Mouse (Mus musculus) left cerebral cortex, adult 9 months (tissue): ENCODE results near the gene Slc44a2.
"Not testable (repeated sequence)": the region's sequence is repeated elsewhere in the genome, so short reads cannot be mapped to it uniquely, and the experiment has no call there.

ENCODE experiments used
- DNase-seq, 2 experiments: peaks; one replicate each; pipeline ENCODE4 v3.0.0; 2022; ENCODE audit warnings: low spot score in 2 of 2

Slc44a2 gene

DNA sequence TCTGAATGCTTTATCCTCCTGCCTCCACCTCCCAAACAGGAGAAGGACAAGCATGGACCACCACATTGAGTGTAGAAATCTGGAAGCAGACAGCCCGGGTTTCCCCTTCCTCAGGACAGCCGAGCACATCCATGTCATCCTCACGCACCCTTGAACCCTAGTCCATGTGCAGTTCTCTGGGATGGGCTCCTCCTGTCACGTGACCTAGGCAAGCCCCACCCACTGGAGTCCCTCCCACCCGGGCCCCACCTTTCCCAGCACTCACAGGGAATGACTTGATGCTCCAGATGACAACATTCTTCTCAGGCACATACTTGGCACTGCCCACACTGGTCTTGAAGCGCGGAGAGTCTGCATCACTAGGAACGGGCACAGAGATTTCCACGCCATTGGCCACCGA, 21.5 kb upstream of the Slc44a2 start:
- no peak for DNase-seq

DNA sequence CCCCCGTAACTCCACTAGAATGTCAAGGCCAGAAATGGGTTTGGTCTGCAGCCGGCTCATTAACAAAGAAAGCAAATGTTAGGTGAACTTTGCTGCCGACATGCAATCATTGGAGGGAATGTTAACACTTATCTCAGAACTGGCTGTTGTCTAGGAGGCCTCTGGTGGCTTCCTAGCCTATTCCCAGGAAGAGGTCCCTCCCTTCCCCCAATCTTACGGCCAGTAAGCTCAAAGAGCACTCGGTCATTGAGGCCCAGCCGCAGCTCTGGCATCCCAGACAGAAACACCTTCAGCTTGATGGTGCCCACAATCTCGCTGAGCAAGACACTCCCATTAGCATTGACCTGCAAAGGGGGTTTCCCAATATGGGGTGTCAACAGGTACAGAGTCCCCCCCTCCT, 15.4 kb upstream of the Slc44a2 start:
- no peak for DNase-seq

DNA sequence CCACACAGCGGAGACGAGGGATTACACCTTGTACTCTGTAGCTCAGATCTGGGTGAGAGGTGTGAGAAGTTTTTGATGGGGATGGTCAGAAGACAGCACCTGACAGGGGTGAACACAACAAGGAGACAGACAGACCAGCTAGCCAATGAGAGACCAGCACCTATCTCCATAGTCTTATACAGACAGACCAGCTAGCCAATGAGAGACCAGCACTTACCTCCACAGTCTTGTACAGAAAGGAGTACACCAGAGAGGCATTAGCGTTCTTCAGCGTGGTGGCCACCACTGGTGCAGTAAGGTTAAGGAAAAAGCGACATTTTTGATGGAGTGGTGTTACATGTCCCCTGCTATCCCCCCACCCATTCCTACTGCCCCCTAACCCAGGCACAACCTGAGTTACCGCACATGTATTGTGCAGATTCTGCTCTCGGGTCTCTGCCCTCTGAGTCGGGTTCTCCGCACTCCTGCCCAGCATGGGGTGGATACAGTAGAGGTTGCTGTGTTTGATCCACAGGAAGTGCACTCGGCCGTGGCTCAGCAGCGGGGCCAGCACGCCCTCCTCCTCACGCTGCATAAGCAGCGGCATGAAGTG, 11.3 kb upstream of the Slc44a2 start:
- DNase-seq = no peak

DNA sequence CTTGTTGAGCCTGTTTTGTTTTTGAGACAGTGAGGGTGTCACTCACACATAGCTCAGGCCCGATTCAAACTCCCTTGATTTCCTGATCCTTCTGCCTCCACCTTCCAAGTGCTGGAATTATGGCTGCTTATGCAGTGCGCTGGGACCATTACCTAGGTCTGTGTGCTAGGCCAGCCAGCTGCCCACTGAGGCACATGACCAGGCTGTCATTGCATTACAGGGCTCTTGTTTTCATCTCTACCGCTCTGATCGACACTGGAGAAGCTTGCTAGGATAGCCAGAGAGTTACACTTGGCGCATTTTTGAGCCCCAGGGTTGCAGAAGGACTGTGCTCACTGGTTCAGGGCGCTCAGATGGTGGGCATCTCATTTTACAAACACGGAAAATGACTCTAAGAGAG, 8.8 kb upstream of the Slc44a2 start:
- no peak for DNase-seq

DNA sequence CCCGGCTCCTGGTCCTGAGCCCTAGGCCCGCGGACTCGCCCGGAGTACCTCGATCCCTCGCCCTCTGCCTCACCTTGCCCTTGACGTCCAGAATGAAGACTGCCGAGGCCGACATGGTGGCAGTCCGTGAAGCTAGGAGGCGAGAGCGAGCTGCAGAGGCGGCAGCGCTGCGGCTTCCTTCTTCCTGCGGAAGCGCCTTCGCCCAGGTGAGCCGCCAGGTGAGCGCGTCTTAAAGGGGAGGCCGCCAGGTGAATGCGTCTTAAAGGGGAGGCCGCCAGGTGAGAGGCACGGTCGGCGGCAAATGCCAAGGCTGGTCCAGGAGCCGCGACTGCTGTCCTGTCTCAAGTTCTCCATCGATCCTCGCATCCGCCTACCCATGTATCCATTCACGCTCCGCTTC, 8.4 kb upstream of the Slc44a2 start, which contains the start of gene Ap1m2:
Gene Ap1m2, minus strand, starts transcription at position 204 of the 400 bp plus-strand sequence.
- DNase-seq = no peak

DNA sequence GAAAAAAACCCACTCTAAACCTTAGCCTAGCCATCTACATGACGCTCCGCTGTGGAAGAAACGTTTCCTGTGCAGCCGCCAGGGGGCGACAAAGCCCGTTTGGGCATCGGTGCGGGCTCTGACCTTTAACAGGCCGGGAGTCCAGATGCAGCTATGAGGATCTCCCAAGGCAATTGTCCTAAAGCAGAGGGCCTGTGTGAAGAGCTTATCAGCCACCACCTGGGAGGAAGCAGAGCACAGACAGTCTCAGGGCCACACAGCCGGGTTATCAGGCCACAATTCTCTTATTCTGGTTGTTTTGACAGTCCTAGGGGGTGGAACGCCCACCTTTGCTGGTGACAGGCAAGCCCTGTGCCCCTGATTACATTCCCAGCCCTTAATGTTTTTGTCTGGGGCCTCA, 7.1 kb upstream of the Slc44a2 start:
- peak in 1 of 2 experiments; percentile 79 for DNase-seq

DNA sequence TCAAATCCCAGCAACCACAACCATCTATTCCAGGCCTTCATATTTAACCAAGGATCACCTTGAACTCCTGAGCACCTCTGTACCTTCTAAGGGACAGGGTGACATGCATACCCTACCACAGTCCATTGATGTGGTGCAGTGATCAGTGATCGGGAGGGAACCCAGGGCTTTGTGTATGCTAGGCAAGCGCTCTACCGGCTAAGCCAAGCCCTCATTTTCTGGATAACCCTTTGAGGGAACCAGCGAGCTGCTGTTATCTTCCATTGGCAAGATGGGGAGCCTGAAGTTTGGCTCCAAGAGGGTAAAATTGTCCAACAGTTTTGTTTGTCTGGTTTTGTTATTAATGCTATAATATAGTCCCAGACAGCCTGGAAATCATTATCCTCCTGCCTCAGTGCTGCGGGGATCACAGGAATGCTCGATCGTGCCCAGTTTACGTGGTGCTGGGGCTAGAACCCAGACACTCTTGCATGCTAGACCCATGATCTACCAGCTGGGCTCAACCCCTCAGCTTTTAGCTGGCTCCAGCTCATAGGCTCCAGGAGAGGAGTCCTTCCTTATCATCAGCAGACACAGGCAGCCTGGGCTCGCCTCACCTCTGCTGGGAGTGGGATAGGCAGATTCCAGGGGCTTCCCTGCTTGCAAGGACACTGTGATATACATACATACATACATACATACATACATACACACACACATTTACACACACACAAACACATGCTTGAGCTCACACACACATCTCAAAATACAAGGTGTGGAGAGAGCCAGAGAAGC, 5.9 kb upstream of the Slc44a2 start:
- no peak for DNase-seq

DNA sequence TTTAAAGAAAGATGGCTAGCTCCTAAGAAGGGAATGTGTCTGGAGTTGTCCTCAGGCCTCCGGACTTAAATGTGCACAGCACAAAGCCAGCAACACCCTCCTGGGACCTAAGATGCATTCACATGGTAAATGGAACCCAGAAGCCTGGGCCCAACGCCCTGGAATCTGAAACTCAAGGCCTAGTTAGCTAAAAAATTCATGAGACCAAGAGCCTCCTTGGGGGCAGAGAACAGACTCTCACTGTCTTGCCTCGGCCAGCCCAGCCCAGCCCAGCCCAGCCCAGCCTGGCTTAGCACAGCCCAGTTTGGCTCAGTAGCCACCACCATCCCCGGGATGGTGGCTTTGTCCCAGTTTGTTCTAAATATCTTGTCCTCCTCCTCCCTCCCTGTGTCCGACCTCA, 5.1 kb upstream of the Slc44a2 start:
- DNase-seq = no peak

DNA sequence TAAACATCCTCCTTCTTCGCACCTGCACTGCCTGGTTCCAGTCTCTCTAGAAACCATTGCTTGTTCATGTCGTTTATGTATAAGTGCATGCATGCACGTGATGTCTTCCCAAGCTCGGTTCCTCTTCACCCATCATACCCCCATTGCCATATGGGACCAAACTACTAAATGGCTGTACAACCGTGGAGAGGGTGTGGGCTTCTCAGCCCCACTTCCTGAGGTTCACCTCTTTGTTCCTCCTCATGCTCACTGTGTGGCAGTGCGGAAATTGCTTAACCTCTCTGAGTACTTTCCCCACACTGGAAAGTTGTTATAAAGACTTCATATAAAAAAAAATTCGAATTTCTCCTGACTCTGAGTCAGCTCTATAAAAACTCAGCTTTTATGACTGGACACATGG, 3.8 kb upstream of the Slc44a2 start:
- DNase-seq = no peak

DNA sequence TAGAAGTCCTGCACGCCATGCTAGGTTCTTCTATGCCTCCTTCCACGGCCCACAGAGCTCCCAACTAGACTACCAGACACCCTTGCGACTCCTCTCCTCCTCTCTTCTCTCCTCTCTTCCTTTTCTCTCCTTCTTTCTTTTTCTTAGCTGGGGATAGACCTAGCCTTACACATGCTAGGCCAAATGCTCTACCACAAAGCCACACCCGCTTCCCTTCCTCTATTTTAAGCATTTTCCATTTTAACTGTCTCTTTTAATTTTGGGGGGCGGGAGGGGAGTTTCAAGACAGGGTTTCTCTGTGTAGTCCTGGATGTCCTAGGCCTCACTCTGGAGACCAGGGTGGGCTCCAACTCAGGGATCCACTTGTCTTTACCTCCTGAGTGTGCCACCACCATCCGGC, 1.7 kb upstream of the Slc44a2 start:
- DNase-seq = no peak

DNA sequence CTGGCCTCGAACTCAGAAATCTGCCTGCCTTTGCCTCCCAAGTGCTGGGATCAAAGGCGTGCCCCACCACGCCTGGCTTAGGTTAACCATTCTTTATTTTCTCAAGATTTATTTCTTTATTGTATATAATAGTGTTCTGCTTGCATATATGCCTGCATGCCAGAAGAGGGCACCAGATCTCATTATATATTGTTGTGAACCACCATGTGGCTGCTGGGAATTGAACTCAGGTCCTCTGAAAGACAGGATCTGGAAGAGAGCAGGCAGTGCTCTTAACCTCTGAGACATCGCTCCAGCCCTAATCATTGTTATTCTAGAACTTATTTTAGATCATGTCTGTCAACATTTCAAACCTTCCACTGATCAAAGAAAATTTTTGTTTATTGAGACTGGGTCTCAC, 995 bp upstream of the Slc44a2 start:
- no peak for DNase-seq

DNA sequence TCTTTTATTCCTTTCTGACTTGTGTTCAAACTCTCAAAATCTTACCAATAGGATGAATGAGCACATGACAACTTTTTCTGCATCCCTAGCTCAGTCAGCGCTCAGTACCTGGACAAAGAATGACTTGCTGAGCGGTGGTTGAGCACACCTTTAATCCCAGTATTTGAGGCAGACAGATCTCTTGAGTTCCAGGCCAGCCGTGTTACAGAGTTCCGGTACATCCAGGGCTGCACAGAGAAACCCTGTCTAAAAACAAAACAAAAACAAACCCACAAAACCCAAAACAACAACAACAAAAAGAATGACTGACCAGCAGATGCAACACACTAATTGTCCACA, 249 bp upstream of the Slc44a2 start:
- no peak for DNase-seq

DNA sequence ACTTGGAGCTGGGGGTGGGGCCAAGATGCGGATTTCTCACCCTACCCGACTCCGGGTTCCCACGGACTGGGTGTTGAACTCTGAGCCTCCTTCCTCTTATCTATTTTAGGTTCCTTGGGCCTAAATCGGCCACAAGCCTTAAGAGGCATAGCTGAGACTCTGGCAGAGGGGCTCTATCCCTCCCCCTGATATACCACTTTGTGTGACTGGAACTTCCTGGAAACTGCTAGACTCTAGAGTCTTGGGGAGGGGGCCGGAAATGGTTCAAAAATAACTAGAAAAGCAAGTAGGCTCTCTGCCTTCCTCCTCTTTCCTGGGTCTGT, 976 bp downstream of the Slc44a2 start:
- DNase-seq = peak in 1 of 2 experiments; percentile 40

DNA sequence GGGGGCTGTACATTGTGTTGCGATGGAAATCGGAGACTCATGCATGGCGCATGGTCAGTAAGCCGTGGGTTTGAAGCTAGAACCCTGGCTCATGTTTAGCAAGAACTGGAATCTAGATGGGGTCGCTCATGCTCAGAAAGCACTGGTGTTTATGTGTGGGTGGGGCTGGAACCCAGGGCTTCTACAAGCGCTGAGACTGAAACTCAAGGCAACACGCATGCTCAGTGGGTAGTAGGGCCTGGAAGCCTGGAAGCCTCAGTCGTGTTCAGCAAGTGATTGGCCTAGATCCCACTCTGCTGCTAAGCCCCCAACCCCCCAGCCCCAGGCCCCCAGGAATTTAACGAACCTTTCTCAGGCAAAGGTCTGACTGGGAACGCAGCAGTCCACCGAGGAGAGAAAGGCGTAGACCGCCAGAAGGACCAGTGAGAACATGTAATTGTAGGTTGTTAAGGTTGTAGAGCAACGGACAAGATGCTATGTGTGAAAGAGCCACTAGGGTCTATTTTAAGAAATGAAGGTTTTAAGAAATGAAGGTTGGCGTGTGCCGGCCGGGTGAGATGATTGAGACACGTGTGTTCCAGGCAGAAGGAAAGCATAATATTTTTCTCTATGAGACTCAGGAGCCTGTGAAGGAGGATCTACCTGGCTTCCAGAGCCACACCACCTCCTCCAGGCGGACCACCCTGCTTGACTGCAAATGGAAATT, 1.9 kb downstream of the Slc44a2 start:
- peak in 1 of 2 experiments; percentile 19 for DNase-seq

DNA sequence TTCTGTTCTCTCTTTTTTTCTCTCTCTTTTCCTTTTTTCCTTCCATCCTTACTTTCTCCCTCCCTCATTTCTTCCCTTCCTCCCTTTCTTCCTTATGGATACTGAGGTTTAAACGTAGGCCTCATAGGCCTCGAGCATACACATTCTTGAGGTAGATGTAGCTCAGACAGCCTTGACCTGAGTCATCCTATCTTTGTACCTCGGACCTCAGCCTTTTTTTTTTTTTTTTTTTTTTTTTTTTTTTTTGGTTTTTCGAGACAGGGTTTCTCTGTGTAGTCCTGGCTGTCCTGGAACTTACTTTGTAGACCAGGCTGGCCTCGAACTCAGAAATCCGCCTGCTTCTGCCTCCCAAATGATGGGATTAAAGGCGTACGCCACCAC, 2.4 kb downstream of the Slc44a2 start:
- DNase-seq = not testable (repeated sequence)

DNA sequence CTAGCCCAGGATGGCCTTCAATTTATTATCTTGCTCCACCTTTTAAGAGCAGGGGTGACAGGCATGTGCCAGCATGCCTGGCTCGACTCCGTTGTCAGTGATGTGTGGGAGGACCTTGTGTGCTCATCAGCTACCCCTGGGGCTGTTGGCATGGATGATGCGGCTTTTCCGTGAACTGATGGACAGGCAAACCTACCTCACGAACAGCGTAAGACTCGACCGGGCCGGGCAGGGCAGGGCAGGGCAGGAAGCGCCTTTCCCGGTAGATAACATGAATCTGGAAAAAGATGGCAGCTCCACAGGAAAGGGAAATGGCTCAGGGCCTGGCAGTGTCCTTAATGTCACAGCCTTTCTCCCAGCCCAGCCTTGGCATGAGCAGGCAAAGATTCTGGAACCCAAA, 3.8 kb downstream of the Slc44a2 start:
- DNase-seq = no peak

DNA sequence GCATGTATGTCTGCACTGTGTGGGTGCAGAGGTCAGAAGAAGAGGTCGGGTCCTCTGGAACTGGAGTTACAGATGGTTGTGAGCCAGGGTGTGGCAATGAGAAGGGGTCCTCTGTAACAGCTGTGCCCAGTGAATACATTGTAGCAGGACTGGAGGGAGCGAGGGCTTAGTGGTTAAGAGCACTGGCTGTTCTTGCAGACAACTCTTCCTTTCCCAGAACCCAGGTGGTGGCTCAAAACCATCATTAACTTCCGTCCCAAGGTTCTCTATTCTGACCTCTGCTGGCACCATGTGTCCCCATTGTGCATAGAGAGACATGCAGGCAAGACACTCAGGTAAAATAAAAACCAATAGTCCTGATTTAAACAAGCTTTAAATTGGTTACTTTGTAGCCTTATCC, 7.1 kb downstream of the Slc44a2 start:
- no peak for DNase-seq

DNA sequence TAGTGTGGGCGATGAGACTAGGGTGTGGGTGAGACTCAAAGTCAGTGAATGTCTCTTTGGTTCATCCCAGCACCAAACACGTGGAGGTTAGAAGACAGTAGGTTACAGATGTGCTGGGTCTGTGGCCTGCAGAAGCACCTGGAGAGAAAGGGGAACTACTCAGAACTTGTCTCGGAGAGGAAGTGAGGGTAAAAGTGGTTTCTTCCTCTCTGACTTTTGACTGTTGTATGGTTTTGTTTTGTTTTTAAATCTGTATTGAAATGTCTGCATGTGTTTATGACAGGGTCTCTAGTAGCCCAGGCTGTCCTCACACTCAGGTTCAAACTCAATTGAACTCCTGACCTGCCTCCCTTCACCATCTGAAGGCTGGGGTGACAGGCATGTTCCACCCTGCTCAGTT, 7.5 kb downstream of the Slc44a2 start:
- no peak for DNase-seq

DNA sequence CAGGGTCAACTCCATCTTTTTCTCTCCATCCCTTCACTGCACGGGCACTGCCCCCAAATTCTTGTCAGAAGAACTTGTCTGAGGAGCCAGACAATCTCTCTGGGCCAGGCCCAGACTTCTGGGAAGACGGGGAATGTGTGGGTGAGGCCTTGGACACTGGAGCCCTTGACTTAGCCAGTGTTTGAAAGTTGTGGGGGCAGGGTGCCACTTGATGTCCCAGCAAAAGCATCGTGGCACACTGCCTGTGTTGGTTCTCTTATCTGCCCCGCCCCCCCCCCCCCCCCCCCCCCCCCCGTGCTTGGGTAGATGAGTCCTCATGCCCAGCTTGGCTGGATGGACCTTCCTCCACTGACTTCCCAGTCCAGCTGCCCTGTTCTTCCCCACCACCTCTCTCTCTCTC, 8.5 kb downstream of the Slc44a2 start:
- no peak for DNase-seq

DNA sequence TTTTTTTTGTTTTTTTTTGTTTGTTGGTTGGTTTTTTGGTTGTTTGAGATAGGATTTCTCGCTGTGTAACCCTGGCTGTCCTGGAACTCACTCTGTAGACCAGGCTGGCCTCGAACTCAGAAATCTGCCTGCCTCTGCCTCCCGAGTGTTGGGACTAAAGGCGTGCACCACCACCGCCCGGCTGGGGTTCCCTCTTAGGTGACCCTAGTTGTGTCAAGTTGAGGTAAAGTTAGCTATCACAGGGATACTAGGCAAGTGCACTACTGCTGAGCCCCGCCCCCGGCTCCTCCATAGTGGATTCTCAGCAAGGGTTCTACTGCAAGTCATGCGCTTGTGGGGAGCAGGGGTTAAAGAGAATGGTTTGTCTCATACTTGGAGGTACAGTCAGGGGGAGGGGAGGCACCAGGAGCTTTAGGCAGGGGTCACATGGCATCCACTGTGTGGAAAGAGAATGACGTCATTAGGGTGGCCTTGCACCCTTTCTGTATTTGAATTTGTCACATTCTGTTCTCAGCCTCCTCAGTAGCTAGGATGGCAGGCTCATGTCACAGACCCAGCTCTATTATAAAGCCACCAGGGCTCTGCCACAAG, 9.3 kb downstream of the Slc44a2 start:
- DNase-seq = no peak

DNA sequence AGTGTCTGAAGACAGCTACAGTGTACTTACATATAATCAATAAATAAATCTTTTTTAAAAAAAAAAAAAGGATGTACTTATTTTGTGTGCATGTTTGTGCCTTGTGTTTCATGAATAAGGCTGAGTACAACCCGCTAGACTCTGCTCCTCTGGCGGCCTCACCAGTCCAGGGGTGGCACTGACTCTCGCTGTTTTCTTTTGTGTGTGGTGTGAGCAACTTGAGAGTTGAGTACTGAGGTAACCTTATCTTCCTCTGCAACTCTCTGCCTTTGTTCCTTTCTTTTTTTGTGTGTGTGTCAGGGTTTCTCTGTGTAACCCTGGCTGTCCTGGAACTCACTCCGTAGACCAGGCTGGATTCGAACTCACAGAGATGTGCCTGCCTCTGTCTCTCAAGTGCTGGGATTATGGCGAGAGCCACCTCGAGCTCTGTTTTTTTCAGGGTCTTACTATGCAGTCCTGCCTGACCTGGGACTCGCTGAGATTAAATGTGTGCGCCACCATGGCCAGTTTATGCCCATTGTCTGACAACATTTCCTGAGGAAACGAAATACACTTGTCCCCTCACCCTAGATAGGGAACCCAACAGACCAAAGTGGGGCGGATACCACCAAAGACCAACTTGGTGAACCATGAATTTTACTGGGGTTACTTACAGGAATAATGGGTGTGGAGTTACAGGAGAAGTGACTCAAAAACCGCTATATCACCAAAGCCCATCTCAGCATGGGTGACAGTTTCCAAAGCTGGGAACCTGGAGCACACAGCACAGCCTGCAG, 11.1 kb downstream of the Slc44a2 start:
- DNase-seq = no peak
